Mouse (Mus musculus): ENCODE measurements around the gene Gpld1.

Gene Gpld1

GRCm38 (mm10) chr13:24942512-24943282 is at the start of gene Gpld1:
Gpld1 (plus strand) TSS chr13:24943152.
- DNase-seq (ENCODE audit: low spot score in 2 of 2) = no peak

DNA sequence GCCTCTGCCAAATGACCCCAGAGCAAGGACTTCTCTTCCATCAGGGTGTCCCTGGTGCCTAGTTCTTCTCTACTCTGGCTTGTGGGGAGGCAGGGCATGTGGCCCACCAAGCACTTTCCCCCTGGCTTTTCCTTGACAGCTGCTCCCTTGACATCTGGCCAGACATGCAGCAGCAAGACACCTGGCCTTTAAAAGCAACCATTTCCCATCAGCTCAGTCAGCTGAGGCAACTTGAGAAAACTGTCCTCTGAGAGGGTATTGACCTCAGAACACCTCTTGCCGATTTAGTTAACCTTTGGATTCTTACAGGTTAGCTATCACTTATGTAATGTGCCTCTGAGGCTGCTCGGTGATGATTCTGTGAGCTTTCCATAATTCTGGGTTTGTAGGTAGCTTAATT is 49.1 kb upstream of the Gpld1 start:
- DNase-seq (ENCODE audit: low spot score in 2 of 2) = no peak

GRCm38 (mm10) chr13:24901916-24902315 is 41.0 kb upstream of the Gpld1 start:
- no peak for DNase-seq (ENCODE audit: low spot score in 2 of 2)

GRCm38 (mm10) chr13:24903412-24903811 is 39.5 kb upstream of the Gpld1 start:
- DNase-seq (ENCODE audit: low spot score in 2 of 2) = no peak

GRCm38 (mm10) chr13:24905422-24905821 is 37.5 kb upstream of the Gpld1 start:
- DNase-seq (ENCODE audit: low spot score in 2 of 2) = no peak

GRCm38 (mm10) chr13:24906831-24907570 is 36.0 kb upstream of the Gpld1 start:
- no peak for DNase-seq (ENCODE audit: low spot score in 2 of 2)

GRCm38 (mm10) chr13:24909112-24909511 is 33.8 kb upstream of the Gpld1 start:
- no peak for DNase-seq (ENCODE audit: low spot score in 2 of 2)

GRCm38 (mm10) chr13:24913576-24913975 is 29.4 kb upstream of the Gpld1 start:
- DNase-seq (ENCODE audit: low spot score in 2 of 2) = no peak

DNA sequence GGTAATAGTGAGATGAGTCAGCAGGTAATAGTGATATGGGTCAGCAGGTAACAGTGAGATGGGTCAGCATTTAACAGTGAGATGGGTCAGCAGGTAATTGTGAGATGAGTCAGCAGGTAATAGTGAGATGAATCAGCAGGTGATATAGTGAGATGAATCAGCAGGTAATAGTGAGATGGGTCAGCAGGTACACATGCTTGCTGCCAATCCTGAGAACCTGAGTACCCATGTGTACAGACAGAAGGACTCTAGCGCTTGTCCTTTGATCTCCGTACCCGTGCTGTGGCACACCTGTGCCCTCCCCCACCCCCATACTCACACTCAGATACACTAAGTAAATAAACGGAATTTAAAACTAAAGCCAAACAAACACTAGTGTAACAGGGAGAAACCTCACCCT is 28.0 kb upstream of the Gpld1 start:
- no peak for DNase-seq (ENCODE audit: low spot score in 2 of 2)

DNA sequence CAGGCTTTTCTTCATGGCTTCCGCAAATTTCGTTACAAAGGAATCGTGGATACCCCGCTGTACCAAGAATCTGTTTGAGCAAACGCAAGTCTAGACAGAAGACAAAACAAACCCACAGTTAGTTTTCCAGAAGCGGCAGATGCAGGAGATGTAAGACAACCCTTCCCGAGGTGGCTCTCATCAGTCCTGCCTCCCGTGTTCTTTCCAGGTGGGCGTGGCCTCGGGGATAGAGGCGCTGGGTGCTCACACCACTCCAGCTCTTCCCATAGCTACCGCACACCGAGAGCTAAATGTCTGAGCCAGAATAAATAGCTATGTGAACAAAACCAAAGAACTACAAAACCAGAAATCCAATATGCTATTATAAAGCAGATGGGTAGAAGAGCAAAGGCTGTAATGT is 27.1 kb upstream of the Gpld1 start:
- no peak for DNase-seq (ENCODE audit: low spot score in 2 of 2)

- peak in 1 of 2 experiments; percentile 29 for DNase-seq (ENCODE audit: low spot score in 2 of 2)
Observed at GRCm38 (mm10) chr13:24920333-24920977, 22.5 kb upstream of the Gpld1 start.

DNA sequence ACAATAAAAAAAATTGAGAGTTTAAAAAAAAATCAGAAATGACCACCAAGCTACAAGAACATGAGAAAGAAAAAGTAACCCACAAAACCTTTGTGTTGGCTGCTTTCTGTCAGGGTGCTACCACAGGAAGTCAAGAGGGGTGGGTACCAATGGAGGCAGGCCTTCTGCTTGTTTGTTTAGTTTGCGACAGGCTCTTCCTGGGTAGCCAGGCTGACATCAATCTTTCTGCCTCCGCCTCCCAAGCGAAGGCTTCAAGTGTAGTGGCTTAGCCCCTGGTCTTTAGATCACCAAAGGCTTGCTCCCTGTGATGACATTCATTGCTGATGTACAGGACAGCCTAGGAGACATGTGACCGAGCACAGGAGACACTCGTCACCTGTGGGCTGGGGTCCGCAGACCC is 21.7 kb upstream of the Gpld1 start:
- DNase-seq (ENCODE audit: low spot score in 2 of 2) = no peak

DNA sequence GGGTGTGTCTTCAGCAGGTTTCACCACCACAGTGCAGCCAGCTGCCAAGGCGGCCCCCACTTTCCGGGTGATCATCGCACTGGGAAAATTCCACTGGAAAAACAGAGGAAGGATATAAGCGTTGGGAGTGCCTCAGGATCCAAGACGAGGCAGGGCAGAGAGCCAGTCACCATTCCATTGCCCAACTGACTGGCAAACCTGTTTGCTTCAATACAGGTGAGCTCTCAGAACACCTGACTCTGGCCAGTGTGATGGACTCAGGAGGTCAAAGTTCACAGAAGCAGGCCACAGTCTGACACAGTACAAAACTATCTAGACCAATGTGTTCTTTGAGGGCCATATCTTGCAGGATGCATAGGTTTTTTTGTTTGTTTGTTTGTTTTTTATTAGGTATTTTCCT is 19.0 kb upstream of the Gpld1 start:
- DNase-seq (ENCODE audit: low spot score in 2 of 2) = no peak

GRCm38 (mm10) chr13:24930591-24930990 is 12.4 kb upstream of the Gpld1 start:
- DNase-seq (ENCODE audit: low spot score in 2 of 2) = no peak

DNA sequence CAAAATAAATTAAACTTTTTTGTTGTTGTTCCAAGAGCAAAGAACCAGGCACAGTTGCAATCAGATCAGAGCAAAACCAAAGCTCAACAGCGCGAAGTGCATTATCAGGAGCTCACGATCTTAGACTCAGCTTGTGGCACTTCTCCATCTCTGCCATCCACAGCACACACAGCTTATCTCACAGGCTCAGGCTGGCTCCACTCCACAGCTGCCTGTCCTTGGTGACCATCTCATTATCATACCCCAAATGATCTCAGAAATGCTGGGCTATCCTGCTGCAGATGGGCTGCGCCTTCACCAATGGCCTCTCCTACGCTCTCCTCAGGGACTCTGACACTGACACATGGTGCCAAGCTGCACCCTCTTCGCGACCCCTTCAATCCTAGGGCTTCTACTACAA is 9.8 kb upstream of the Gpld1 start:
- no peak for DNase-seq (ENCODE audit: low spot score in 2 of 2)

- no peak for DNase-seq (ENCODE audit: low spot score in 2 of 2)
Observed at GRCm38 (mm10) chr13:24936772-24937107, 6.2 kb upstream of the Gpld1 start.

DNA sequence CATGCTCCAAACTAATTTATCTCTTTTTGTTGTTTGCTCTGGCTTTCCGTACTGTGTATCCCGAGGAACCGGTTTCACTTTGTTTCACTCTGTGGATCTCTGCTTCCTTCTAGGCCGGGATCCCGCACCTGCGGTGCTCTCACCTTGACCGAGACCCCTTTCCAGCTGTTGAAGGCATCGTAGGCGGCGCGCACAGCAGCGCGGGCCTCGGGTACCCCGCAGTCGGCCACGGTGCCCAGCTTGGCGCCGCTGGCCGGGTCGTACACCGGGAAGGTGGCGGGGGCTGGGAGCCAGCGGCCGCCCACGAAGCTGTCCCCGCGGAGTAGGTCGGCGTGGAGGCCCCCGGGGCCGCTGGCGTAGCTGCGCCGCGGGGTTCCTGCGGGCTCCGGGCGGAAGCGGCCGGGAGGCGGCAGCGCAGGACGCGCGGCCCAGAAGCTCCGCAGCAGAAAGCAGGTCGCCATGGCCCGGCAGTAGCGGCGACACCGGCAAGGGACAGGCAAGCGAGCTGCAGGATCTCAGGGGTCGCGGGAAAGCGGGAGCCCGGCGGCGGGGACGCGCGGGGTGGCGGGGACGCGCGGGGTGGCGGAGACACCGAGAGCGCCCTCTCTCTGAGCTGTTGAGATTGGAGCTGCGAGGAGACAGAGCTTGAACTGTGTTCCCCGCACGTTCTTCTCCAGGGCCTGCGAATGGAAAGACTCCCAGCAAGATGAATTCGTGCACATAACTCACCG is 5.7 kb upstream of the Gpld1 start, which contains the start of gene Aldh5a1:
Gene Aldh5a1 (minus strand): TSS at position 554 of the 731 bp plus-strand sequence.
- peak in 1 of 2 experiments; percentile 20 for DNase-seq (ENCODE audit: low spot score in 2 of 2)

- DNase-seq (ENCODE audit: low spot score in 2 of 2) = no peak
Observed at GRCm38 (mm10) chr13:24937839-24938166, 5.1 kb upstream of the Gpld1 start.

DNA sequence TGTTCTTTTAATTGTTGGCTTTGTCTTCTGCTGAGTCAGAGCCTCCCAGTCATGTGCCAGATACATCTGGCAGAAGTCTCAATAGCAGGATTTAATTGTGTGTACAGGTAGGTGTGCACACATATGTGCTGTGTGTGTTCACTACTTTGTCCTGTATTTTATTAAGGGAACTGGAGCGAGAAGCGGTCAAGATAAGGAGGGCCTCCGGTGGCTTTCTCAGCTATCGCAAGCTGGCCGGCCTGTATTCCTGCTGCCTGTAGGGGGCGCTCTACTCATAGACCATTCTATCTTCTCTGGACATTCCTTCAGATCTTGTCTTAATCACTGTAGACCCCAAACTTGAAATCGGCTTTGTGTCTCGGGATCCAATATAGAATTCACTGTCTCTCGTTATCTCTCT is 4.3 kb upstream of the Gpld1 start:
- peak; percentile 16 to 36 for DNase-seq (ENCODE audit: low spot score in 2 of 2)

DNA sequence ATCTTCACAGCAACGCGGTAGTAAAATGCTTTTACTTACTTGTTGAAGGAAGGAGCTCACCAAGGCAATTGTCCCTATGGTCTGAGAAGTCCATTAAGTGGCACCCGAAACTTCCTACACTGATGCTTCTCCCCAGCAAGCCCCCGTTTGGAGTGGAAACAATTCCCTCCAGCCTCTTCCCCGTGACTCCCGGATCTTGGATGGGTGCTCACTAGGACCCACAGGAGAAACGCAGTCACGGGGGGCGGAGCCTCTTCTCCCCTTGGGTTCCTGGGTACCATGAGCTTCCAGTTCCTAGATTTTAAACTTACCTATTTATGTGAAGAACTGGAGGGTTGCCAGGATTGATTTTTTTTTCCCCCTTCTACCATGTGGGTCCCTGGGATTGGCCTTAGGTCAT is 3.5 kb upstream of the Gpld1 start:
- DNase-seq (ENCODE audit: low spot score in 2 of 2) = no peak

DNA sequence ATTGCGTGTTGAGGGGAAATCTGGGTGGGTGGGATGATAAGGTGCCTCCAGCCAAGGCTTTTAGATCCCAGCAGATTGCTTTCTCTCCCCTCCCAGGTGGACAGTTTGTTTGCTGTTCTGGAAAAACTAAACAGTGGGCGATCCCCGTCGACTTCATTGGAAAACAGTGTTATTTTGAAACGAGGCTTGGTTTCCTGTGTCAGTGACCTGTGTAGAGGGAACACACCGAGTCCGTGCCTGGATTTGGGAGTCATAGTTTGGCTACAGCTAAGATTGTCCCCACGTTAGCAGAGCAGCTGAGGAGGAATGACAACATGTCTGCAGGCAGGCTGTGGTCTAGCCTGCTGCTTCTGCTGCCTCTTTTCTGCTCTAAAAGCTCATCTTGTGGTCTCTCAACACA is 351 bp downstream of the Gpld1 start:
- no peak for DNase-seq (ENCODE audit: low spot score in 2 of 2)

DNA sequence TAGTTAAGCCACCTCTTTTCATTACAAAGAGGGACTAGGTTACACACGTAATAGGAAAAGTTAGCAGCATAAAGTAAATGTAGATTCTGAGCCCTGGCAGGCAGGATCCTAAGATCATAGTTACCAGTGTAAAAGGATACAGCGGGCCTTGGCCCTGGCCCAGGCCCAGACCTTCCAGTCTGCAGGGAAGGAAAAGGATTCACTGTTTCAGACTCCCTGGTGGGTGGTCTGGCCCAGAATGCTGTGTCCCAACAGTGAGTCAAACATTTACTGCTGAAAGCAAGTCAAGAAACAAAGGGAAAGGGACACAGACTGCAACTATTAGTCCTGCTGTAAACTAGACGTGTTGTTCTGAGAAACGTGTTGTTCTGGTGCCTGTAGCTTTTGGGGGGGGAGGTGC is 2.6 kb downstream of the Gpld1 start:
- DNase-seq (ENCODE audit: low spot score in 2 of 2) = no peak

All from spleen, postnatal 14 days (tissue).